Mouse (Mus musculus): Measurements from ENCODE around the gene Rer1.

DNA sequence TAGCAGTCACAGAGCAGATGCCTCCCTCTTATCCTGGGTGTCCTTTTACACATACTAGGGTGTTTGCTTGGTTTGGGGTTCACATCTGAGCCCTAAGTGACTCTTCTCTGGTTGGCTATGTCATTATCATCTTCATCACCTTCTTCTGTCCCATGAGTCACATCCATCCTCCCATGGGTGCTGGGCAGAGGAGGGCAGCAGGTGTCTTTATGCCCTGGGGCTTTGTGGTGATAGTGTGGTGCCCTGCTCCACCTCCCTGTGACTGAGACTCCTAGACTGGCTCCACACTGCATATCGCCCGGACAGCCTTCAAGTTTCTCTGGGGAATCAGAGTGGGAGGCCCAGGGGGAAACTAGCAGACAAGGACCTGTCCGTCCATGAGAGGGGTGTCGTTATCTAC lies 12.4 kb upstream of the Rer1 start:
- TF ChIP-seq CTCF (IDR thresholded peaks at IDR 0.05; ENCODE audit: control insufficient read depth, insufficient read depth, insufficient read length) (no peak), MYOG (IDR thresholded peaks at IDR 0.05; ENCODE audit: control insufficient read depth, extremely low read depth, insufficient read length) (no peak), MAX (IDR thresholded peaks at IDR 0.05) (no peak), USF1 (IDR thresholded peaks at IDR 0.05; ENCODE audit: low read depth) (no peak)
